Mouse (Mus musculus) gastrocnemius, postnatal 36 days (tissue): ENCODE results near the gene Ccpg1os. TPM values are rescaled to one million over a fixed set of nuclear protein-coding genes. Genes with fewer than 3 reads are reported as not detected.

ENCODE experiments used
- DNase-seq, 2 experiments: peaks; one replicate each; pipeline ENCODE4 v3.0.0; 2022
- intact Hi-C: fragments of 180-260 bp; cut with DNase I; formaldehyde crosslinking; loops from one replicate; pipeline ENCODE4 v1.15.1; 2025
- total RNA-seq, 2 experiments: library from RNA; stranded (reverse); gene quantifications; 2 replicates each; pipeline ENCODE4 v1.2.3; 2021

Ccpg1os gene
- total RNA-seq, 2 experiments from 2014 or later: 9.1 to 10.8 TPM

- intact Hi-C loops: no loop called here
- DNase-seq: no peak
Observed at GRCm38 (mm10) chr9:72988706-72989105, 3.5 kb upstream of the Ccpg1os start.

GRCm38 (mm10) chr9:72987703-72988102 is 2.5 kb upstream of the Ccpg1os start:
- no peak for DNase-seq
- intact Hi-C loops: no loop called here

GRCm38 (mm10) chr9:72983066-72983465 is 2.1 kb downstream of the Ccpg1os start:
- DNase-seq: no peak
- intact Hi-C loops: no loop called here

DNA sequence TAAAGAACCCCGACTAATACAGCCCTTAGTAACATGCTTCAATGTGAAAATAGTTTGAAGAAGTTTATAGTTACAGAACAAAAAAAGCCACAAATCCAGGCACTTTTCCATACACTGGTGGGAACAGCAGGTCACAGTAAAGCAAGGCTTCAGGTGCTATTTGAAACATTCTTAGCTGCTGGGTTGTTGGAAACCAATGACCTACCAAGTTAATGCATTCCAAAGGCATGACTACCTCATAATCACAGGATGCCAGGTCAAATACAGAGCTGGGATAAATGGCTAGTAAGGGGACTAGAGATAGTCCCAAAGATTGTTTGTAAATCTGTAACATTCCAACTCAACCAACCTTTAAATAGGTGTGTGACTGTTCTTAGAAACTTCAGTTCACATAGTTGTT is 9.9 kb downstream of the Ccpg1os start:
- no peak for DNase-seq
- intact Hi-C loops: no loop called here

GRCm38 (mm10) chr9:72974734-72975133 is 10.4 kb downstream of the Ccpg1os start:
- intact Hi-C loops: no loop called here
- DNase-seq: no peak

DNA sequence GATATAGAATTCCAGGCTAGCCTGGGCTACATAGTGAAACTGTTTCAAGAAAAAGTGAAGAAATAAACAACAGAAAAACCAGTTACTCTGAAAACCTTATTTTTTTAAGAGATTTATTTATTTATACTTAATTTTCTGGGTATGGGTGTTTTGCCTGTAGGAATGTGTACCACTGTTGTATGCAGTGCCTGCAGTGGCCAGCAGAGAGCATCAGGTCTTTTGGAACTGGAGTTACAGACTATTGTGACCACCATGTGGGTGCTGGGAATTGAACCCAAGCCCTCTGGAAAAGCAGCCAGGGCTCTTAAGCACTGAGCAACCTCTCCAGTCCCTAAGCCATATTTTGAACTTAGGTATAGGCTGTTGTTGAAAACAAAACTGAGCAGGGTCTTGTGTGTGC is 12.2 kb downstream of the Ccpg1os start:
- no peak for DNase-seq
- intact Hi-C loops: no loop called here

GRCm38 (mm10) chr9:72972435-72972834 is 12.7 kb downstream of the Ccpg1os start:
- DNase-seq: no peak
- intact Hi-C loops: no loop called here

DNA sequence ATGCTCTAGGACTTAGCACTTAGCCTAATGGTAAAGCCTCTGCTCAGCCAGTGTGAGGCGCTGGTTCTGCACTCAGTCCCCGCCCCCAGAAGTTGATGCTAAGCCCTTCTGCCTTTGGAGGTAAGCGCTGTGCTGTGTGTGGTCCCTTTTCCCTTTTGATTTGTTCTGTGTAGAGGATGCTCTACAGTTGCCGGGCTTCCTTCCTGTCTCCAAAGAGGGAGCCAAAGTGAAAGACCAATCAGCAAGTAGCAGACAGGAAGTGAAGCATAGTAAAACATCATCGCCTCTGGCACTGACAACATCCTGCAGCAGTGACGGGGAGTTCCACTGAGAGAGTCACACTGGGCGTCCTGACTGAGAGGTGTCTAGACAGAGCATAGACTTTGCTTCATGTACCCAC is 15.3 kb downstream of the Ccpg1os start:
- DNase-seq: no peak
- intact Hi-C loops: loop anchor here (2.0 kb wide), 1 partner anchor 121 kb away; no protein-coding TSS in a partner anchor

DNA sequence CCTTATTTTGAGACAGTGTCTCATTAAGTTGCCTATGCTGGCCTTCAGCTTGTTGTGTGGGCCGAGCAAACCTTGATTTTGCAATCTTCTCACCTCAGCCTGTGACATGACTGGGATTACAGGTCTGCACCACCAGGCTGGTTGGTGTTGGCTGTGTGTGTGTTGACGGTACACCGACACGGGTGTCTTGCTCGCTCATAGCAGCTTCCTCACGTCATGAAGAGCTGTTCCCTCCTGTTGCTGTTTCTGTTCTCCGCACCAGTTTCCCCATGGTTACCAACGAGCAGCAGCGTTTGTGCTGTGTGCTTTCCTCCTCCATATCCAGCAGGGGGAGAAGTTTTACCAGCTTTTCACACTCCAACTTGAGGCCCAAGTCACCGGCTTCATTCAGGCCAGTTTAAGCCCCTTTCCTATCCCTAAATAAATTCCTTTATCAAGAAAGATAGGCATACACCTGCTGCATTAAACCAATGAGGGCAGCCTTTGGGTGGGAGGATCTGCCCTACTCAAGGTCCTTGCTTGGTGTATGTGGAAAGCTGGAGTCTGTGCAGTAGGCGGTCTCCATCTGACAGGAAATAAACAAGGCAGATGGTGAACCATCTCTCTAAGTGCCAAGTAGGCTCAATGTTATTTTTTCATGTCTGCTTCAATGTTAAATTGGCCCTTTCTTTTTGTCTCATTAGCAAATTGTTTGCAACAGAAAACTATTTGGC is 16.7 kb downstream of the Ccpg1os start:
- peak in 1 of 2 experiments; percentile 16 for DNase-seq
- intact Hi-C loops: no loop called here

DNA sequence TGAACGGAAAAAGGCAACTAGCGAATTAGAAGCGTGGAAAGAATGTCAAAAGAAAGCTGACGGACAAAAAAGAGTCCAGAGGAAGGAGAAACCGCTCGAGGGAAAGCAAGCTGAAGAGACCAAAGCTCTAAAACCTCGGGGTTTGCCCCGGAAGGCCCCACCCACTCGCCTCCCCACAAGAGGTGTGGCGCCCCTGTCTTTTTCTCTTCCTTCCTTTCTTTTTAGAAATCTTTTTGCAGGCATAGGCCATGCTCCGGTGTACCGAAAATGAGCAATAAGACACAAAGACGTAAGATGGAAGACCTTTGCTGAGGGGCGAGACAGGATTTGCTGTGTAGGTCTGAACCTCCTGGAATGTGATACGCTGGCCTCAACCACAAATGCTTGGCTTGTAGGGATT is 23.2 kb downstream of the Ccpg1os start:
- DNase-seq: no peak
- intact Hi-C loops: no loop called here

- intact Hi-C loops: no loop called here
- no peak for DNase-seq
Observed at GRCm38 (mm10) chr9:72961346-72961745, 23.8 kb downstream of the Ccpg1os start.

DNA sequence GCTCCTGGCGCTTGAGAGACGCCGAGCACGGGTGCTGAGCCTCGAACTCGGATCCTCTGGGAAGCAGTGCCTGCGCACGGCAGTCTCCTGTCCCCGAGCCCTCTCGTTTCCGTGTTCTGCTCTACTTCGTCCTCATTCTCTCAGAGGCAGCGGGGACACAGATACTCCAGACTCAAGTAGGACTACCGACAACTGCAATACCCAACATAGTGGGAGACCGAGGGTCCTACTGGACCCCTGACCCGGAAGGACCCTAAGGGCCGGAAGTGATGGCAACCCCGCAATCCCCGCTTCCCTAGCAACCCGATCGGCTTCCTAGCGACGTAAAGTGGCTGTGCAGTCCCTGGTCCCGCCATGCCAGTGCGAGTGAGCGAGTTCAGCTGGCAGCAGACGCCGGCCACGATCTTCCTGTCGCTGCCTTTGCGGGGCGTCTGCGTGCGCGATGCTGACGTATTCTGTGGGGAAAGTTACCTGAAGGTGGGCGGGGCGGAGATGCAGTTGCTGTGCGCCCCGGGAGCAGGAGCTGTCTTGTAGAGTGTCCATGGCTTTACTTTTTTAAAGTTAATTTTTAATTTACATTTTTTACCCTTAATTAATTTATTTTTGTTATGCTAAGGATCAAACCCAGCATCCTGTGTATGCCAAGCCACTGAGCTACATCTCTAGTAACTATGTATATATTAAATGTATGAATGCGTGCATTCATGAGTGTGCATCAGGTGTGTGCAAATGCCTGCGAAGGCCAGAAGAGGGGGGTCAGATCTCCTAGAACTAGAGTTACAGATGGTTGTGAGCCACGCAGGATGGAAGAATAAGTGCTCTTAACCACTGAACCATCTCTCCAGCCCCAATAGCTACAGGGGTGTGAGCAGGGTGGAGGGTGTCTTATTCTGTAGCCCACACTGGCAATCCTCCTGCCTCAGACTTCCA is 26.4 kb downstream of the Ccpg1os start, which contains the start of the genes Dyx1c1 and Gm44503:
Gene Dyx1c1, plus strand, starts transcription at position 265 of the 930 bp plus-strand sequence.
Gene Gm44503, plus strand, starts transcription at position 332 of the 930 bp plus-strand sequence.
- intact Hi-C loops: no loop called here
- DNase-seq: peak; percentile 49 to 54

- intact Hi-C loops: no loop called here
- no peak for DNase-seq
Observed at GRCm38 (mm10) chr9:72955546-72955945, 29.6 kb downstream of the Ccpg1os start.

DNA sequence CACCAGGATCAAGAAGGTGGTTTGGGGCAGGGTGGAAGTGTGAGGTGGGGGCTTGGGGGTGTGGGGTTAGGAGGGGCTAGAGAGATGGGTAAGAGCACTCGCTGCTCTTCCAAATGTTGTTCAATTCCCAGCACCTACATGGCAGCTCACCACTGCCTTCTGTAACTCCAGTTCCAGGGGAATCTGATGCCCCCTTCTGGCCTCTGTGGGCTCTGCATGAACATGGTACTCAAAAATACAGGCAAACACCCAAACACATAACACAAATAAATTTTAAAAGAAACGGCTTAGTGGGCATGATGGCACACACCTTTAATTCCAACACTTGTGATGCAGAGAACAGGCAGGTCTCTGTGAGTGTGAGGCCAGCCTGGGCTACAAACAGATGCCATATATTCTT is 30.4 kb downstream of the Ccpg1os start:
- intact Hi-C loops: loop anchor here (5.0 kb wide), 1 partner anchor 62 kb away; no protein-coding TSS in a partner anchor
- DNase-seq: no peak

GRCm38 (mm10) chr9:72949572-72949971 is 35.6 kb downstream of the Ccpg1os start:
- intact Hi-C loops: no loop called here

DNA sequence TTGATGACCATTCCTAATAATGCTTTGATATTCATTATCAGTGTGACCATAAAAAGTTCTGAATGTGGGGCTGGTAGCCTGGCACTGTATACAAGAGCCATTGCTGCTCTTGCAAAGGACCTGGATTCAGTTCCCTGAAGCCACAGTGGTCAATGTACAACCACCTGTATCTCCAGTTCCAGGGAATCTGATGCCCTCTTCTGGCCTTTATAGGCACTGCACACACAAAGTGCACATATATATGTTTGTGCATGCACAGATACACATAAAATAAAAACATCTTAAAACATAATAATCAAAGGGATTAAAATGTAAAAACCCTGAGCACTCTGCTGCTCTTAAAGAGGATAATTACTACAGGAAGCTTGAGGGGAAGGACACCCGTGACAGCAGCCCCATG is 38.2 kb downstream of the Ccpg1os start:
- intact Hi-C loops: no loop called here
- DNase-seq: no peak

More at GRCm38 (mm10) chr9:72949572-72949971, 35.6 kb downstream of the Ccpg1os start:
- no peak for DNase-seq

DNA sequence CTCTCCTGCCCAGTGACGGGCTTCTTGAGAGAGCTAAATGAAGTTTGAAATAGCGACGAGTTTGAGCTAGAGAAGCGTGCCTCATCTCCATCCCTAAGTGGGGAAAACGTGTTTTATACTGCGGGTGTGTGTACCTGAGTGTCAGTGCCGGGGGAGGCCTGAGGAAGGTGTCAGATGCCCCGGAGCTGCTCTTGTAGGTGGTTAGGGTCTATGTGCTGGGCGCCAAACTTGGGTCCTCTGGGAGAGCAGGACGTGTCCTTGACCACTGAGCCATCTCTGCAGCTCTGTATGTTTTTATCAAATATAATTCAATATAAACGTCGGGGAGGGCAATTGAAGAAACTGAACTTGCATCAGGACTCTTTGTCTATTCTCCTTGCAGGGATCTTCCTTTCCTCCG is 40.9 kb downstream of the Ccpg1os start:
- intact Hi-C loops: no loop called here
- no peak for DNase-seq

DNA sequence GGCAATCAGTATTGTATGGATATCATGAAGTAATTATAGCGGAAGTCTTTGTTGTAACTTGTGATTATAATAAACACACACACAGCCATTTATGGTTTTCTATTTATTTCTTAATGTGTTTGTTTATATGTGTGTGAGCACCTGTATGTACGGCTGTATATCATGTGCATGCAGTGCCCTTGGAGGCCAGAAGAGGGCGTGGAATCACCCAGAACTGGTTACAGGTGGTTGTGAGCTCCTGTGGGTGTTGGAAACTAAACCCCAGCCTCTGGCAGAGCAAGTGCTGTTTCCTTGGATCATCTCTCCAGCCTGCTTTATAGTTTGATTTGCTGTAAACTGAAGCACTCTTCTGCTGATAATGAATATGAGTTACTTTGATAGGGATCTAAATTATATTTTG is 41.8 kb downstream of the Ccpg1os start:
- intact Hi-C loops: no loop called here
- no peak for DNase-seq

- DNase-seq: no peak
- intact Hi-C loops: no loop called here
Observed at GRCm38 (mm10) chr9:72936301-72936700, 48.9 kb downstream of the Ccpg1os start.

GRCm38 (mm10) chr9:72935309-72935708 is 49.9 kb downstream of the Ccpg1os start:
- no peak for DNase-seq
- intact Hi-C loops: no loop called here

GRCm38 (mm10) chr9:72931166-72931790 is 53.9 kb downstream of the Ccpg1os start:
- DNase-seq: no peak
- intact Hi-C loops: no loop called here
